Mouse (Mus musculus) CH12.LX (cell line): ENCODE data around the gene Aspa. TPM values are rescaled to one million over a fixed set of nuclear protein-coding genes. Genes with fewer than 3 reads are reported as not detected.
"Not testable (repeated sequence)": the region's sequence is repeated elsewhere in the genome, so short reads cannot be mapped to it uniquely, and the experiment has no call there.

ENCODE experiments used
- DNase-seq: peaks from one replicate; pipeline ENCODE4 v3.0.0-alpha.2; 2013; ENCODE audit errors: extremely low read depth
- H3K27ac ChIP-seq: 2 replicates; pipeline ENCODE4 v1.5.1; 2012; ENCODE audit warnings: low read depth, mild to moderate bottlenecking, control low read depth, moderate library complexity; ENCODE audit not compliant: insufficient read depth
- H3K27me3 ChIP-seq: replicated peaks from 2 replicates; pipeline ENCODE3; 2012; ENCODE audit warnings: inconsistent platforms
- H3K36me3 ChIP-seq, 2 experiments: replicated peaks in 1 of 2; 2 replicates each; pipeline versions ENCODE3 to v1.6.1; 2012; ENCODE audit warnings: inconsistent platforms in 1 of 2, low read length in 1 of 2, mild to moderate bottlenecking in 1 of 2, mixed read lengths in 1 of 2, moderate library complexity in 1 of 2; ENCODE audit not compliant: control insufficient read depth in 1 of 2, insufficient read depth in 1 of 2
- H3K4me1 ChIP-seq, 2 experiments: 2 replicates each; pipeline ENCODE4 v1.6.1; 2012; ENCODE audit warnings: inconsistent platforms in 1 of 2, moderate library complexity in 1 of 2; ENCODE audit not compliant: insufficient read depth in 2 of 2, control insufficient read depth in 1 of 2
- H3K4me2 ChIP-seq: 2 replicates; pipeline ENCODE4 v1.6.1; 2012; ENCODE audit warnings: low read depth, mild to moderate bottlenecking, control low read depth; ENCODE audit not compliant: poor library complexity, insufficient read depth, severe bottlenecking
- H3K4me3 ChIP-seq, 3 experiments: fragments of 150-350 bp in 1 of 3; sonication (generic) in 1 of 3; replicated peaks in 1 of 3; 2 replicates each; pipeline versions ENCODE3 to v1.5.1; 2011 to 2012; ENCODE audit warnings: low read depth in 2 of 3, low read length in 2 of 3, mild to moderate bottlenecking in 2 of 3, moderate library complexity in 2 of 3, control low read depth in 1 of 3, improper control_type of control experiment in 1 of 3, inconsistent platforms in 1 of 3, mixed read lengths in 1 of 3; ENCODE audit not compliant: poor library complexity in 1 of 3
- H3K79me2 ChIP-seq: replicated peaks from 2 replicates; pipeline ENCODE4 v1.6.1; 2012; ENCODE audit warnings: mild to moderate bottlenecking, moderate library complexity; ENCODE audit not compliant: control insufficient read depth, poor library complexity, insufficient read depth, severe bottlenecking; ENCODE audit errors: extremely low read depth
- H3K9ac ChIP-seq: 2 replicates; pipeline ENCODE4 v1.6.1; 2012; ENCODE audit warnings: low read depth, mild to moderate bottlenecking, control low read depth, moderate library complexity; ENCODE audit not compliant: insufficient read depth
- H3K9me3 ChIP-seq: replicated peaks from 2 replicates; pipeline ENCODE3; 2012; ENCODE audit warnings: low read length, inconsistent platforms, mixed read lengths
- BHLHE40 ChIP-seq: IDR thresholded peaks from 2 replicates; pipeline ENCODE4 v1.6.1; 2011; ENCODE audit warnings: mild to moderate bottlenecking, low read depth, low read length, improper control_type of control experiment
- CHD1 ChIP-seq: IDR thresholded peaks from 2 replicates; pipeline ENCODE4 v1.6.1; 2012; ENCODE audit warnings: low read depth, low read length, improper control_type of control experiment, inconsistent platforms
- CHD2 ChIP-seq: IDR thresholded peaks from 2 replicates; pipeline ENCODE4 v1.6.1; 2011; ENCODE audit warnings: low read length, improper control_type of control experiment
- ELF1 ChIP-seq: IDR thresholded peaks from 2 replicates; pipeline ENCODE4 v1.6.1; 2014; ENCODE audit warnings: low read depth, mild to moderate bottlenecking, inconsistent platforms, low read length, improper control_type of control experiment
- GABPA ChIP-seq: IDR thresholded peaks from 2 replicates; pipeline ENCODE4 v1.6.1; 2012; ENCODE audit warnings: low read depth, low read length, improper control_type of control experiment, inconsistent platforms; ENCODE audit not compliant: insufficient replicate concordance
- IRF4 ChIP-seq: IDR thresholded peaks from 2 replicates; pipeline ENCODE4 v1.6.1; 2014; ENCODE audit warnings: low read depth, mild to moderate bottlenecking, inconsistent platforms, low read length, improper control_type of control experiment
- JUN ChIP-seq: IDR thresholded peaks from 2 replicates; pipeline ENCODE4 v1.6.1; 2011; ENCODE audit warnings: low read depth, mild to moderate bottlenecking, low read length, improper control_type of control experiment, moderate library complexity; ENCODE audit not compliant: insufficient read depth
- JUND ChIP-seq: conservative IDR thresholded peaks from 2 replicates; pipeline ENCODE4 v1.6.1; 2011; ENCODE audit warnings: low read depth, low read length, improper control_type of control experiment
- MAFK ChIP-seq: IDR thresholded peaks from 2 replicates; pipeline ENCODE4 v1.6.1; 2011; ENCODE audit warnings: low read length, improper control_type of control experiment; ENCODE audit not compliant: insufficient replicate concordance
- MEF2A ChIP-seq: IDR thresholded peaks from 2 replicates; pipeline ENCODE4 v1.6.1; 2014; ENCODE audit warnings: low read depth, mild to moderate bottlenecking, inconsistent platforms, low read length, improper control_type of control experiment, borderline replicate concordance
- PAX5 ChIP-seq: IDR thresholded peaks from 2 replicates; pipeline ENCODE4 v1.6.1; 2012; ENCODE audit warnings: low read length, inconsistent platforms, mixed read lengths
- POLR2A ChIP-seq: IDR thresholded peaks from 2 replicates; pipeline ENCODE4 v1.6.1; 2011; ENCODE audit warnings: low read depth, mild to moderate bottlenecking, improper control_type of control experiment, low read length
- POLR2AphosphoS2 ChIP-seq: IDR thresholded peaks from 2 replicates; pipeline ENCODE4 v1.6.1; 2011; ENCODE audit warnings: low read depth, low read length, improper control_type of control experiment
- SIN3A ChIP-seq: IDR thresholded peaks from 2 replicates; pipeline ENCODE4 v1.6.1; 2012; ENCODE audit warnings: low read length, improper control_type of control experiment, inconsistent platforms
- SMC3 ChIP-seq: IDR thresholded peaks from 2 replicates; pipeline ENCODE4 v1.6.1; 2011; ENCODE audit warnings: low read depth, low read length, improper control_type of control experiment
- TCF12 ChIP-seq: IDR thresholded peaks from 2 replicates; pipeline ENCODE4 v1.6.1; 2014; ENCODE audit warnings: low read depth, mild to moderate bottlenecking, inconsistent platforms, low read length, improper control_type of control experiment
- UBTF ChIP-seq: IDR thresholded peaks from 2 replicates; pipeline ENCODE4 v1.6.1; 2012; ENCODE audit warnings: low read depth, mild to moderate bottlenecking, inconsistent platforms, low read length, improper control_type of control experiment, moderate library complexity
- USF1 ChIP-seq: IDR thresholded peaks from 2 replicates; pipeline ENCODE4 v1.6.1; 2014; ENCODE audit warnings: low read depth, mild to moderate bottlenecking, inconsistent platforms, low read length, improper control_type of control experiment
- ZNF384 ChIP-seq: IDR thresholded peaks from 2 replicates; pipeline ENCODE4 v1.6.1; 2012; ENCODE audit warnings: low read depth, low read length, improper control_type of control experiment, inconsistent platforms
- dilution Hi-C: fragments of 300-500 bp; cut with MboI; formaldehyde crosslinking; loops from 2 replicates; pipeline ENCODE4 v1.14.3; 2020; ENCODE audit warnings: low sequenced_read_pairs; ENCODE audit not compliant: extremely low pct_unique_long_range_greater_than_20kb, extremely low pct_ligation_motif_present
- in situ Hi-C: fragments of 300-500 bp; cut with MboI; formaldehyde crosslinking; loops from 3 replicates; pipeline ENCODE4 v1.14.3; 2019; ENCODE audit warnings: low sequenced_read_pairs, low pct_ligation_motif_present, low pct_unique_long_range_greater_than_20kb, mixed read lengths
- polyA plus RNA-seq: library from polyadenylated mRNA; unstranded; fragments of >175 nt; gene quantifications from 2 replicates; pipeline ENCODE4 v1.2.1, GENCODE M21; 2012; ENCODE audit warnings: low read depth; ENCODE audit not compliant: insufficient read length
- total RNA-seq, 2 experiments: library from RNA; depleted of rRNA; stranded (reverse); fragments of 300-350 nt in 1 of 2; fragments of >200 nt in 1 of 2; gene quantifications; 2 replicates each; pipeline ENCODE4 v1.2.3; 2012 to 2014

Gene Aspa
- total and polyA plus RNA-seq, 3 experiments = not detected

- H3K9me3 ChIP-seq, H3K27ac ChIP-seq, H3K4me1 ChIP-seq, dilution Hi-C loops, H3K4me2 ChIP-seq, DNase-seq, H3K9ac ChIP-seq, in situ Hi-C loops, H3K36me3 ChIP-seq, H3K79me2 ChIP-seq, H3K4me3 ChIP-seq: not testable (repeated sequence)
- H3K27me3 ChIP-seq = peaks cover 59% of the 10 kb centered on the region
These were observed 8.3 kb downstream of the Aspa start for GRCm38 (mm10) chr11:73321064-73321463.

DNA sequence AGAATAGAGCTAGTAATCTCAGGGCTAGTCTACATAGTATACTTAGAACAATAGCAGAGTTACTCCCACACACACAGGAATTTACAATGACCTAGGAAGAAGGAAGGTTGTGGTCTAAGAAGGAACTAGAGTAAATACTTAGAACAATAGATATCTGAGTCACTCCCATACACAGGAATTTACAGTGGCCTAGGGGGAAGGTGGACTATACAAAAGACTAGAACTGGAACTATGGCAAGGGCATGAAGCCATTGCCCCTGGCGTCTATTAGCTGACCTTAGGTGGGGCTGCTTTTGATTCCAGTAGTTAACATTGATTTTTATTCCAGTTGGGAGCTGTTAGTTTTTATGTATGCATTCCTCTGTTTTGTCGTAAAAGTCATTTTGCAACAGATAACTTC is 10.8 kb downstream of the Aspa start:
- peaks cover 61% of the 10 kb centered on the region for H3K27me3 ChIP-seq
- in situ Hi-C loops = not testable (repeated sequence)

GRCm38 (mm10) chr11:73315961-73316360 is 13.4 kb downstream of the Aspa start:
- in situ Hi-C loops (no loop called here), dilution Hi-C loops (no loop called here)
- H3K4me3 ChIP-seq = no peak overlapping the region
- no peak overlapping the region for H3K27ac ChIP-seq
- TF ChIP-seq JUND (no peak), PAX5 (no peak), UBTF (no peak), GABPA (no peak), CHD2 (no peak), ELF1 (no peak), CHD1 (no peak), SMC3 (no peak), BHLHE40 (no peak), POLR2A (no peak), POLR2AphosphoS2 (no peak), TCF12 (no peak), ZNF384 (no peak), SIN3A (no peak), JUN (no peak), MAFK (no peak), IRF4 (no peak), USF1 (no peak), MEF2A (no peak)
- no peaks in the 10 kb centered on the region for H3K36me3 ChIP-seq
- H3K4me2 ChIP-seq = no peak overlapping the region
- H3K9me3 ChIP-seq = no peaks in the 10 kb centered on the region
- no peak overlapping the region for H3K9ac ChIP-seq
- DNase-seq = no peak
- no peaks in the 10 kb centered on the region for H3K79me2 ChIP-seq
- H3K27me3 ChIP-seq = peaks cover 67% of the 10 kb centered on the region
- H3K4me1 ChIP-seq = no peaks in the 10 kb centered on the region

More for the DNA sequence above, 10.8 kb downstream of the Aspa start:
- H3K4me3 ChIP-seq, dilution Hi-C loops, H3K27ac ChIP-seq, DNase-seq, H3K4me2 ChIP-seq, H3K9me3 ChIP-seq, H3K79me2 ChIP-seq, H3K4me1 ChIP-seq, H3K9ac ChIP-seq, H3K36me3 ChIP-seq: not testable (repeated sequence)
